Mouse (Mus musculus) CD4-positive, CD25-positive, alpha-beta regulatory T cell, adult 2 months (primary cell): ENCODE results near the gene Slc5a11.
A peak's percentile ranks its signal among the peaks of the same experiment; 100 is the strongest.

Source experiments
- DNase-seq: peaks from one replicate; pipeline ENCODE4 v3.0.0-alpha.2; 2012; ENCODE audit warnings: low read depth, low spot score

Gene Slc5a11

GRCm38 (mm10) chr7:123214365-123215075 is at the start of gene Slc5a11:
TSS of gene Slc5a11 (plus strand) at chr7:123214780.
- no peak for DNase-seq

GRCm38 (mm10) chr7:123167436-123167835 is 47.1 kb upstream of the Slc5a11 start:
- DNase-seq: no peak

DNA sequence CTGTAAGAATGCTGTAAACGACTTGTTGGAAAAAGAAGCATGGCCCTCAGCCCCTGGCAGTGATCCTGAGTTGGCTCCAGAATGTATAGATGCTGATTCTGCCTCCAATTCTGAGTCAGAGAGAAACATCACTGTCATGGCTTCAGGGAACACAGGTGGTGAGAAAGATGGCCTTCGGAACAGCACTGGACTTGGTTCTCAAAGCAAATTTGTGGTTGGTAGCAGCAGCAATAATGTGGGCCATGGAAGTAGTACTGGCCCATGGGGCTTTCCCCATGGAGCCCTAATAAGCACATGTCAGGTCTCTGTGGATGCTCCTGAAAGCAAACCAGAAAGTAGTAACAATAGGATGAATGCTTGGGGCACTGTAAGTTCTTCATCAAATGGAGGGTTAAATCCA is 45.0 kb upstream of the Slc5a11 start:
- DNase-seq: no peak

GRCm38 (mm10) chr7:123172101-123172500 is 42.5 kb upstream of the Slc5a11 start:
- no peak for DNase-seq

DNA sequence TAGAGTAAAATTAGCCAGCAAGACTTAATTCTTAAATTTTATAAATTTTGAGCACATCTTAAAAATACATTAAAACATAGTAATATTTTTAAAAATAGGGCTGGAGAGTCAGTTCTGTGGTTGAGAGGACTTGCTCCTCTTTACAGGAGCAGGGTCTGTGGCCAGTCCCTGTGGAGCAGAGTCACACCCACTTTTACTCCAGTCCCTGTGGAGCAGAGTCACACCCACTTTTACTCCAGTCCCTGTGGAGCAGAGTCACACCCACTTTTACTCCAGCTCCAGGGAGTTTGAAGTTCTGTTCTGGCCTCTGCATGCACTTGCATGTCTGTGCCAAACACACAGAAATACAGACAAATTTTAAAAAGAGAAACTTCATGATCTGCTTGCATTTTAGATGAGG is 37.4 kb upstream of the Slc5a11 start:
- DNase-seq: no peak

- DNase-seq: no peak
Observed at GRCm38 (mm10) chr7:123181787-123182701, 32.5 kb upstream of the Slc5a11 start.

DNA sequence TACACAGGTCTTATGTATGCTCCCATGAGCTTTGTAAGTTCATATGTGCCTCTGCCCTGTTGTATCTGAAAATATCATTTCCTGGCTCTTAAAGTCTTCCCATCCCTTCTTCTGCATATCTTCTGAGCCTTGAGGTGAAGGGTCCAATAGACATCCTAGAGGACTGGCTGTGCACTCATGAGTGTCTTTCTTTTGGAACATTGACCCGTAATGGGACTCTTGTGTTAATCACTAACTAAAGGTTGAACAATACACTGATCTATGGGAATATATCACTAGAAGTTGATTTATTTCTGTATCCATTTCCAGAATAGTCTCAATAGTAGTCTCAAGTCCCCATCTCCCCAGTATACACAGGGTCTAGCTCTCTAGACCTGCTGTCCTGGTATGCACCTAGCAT is 29.7 kb upstream of the Slc5a11 start:
- DNase-seq: no peak

GRCm38 (mm10) chr7:123186463-123186862 is 28.1 kb upstream of the Slc5a11 start:
- no peak for DNase-seq

DNA sequence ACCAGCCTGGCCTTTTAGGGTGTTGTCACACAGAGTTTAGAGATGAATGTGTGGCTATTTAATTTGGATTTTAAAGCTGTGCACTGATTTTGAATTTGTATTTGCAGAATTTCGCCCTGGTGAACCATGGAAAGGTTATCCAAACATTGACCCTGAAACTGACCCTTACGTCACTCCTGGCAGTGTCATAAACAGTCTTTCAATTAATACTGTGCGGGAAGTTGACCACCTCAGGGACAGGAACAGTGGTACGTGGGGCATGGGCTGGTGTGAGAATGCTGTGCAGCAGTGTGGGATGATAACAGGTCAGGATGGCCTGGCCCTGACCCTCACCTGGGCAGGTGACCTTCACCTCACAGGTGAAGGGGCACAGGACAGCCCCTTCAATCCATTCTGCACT is 27.3 kb upstream of the Slc5a11 start:
- DNase-seq: no peak

DNA sequence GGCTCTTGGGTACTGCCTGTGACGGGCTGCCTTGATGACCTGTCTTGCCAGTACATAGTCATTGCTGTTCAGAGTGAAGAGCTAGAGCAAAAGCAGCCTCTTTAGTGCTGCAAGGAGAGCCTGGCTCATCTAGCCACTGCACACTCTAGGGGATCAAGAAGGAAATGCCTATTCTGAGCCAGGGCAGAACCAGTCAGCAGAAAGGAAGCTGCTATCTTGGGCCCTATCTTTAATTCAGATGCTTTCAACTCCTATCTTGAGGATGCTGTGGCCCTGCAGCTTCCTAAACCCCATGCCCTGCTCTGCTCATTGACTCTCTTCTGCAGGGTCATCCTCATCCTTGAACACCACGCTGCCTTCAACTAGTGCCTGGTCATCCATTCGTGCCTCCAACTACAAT is 26.1 kb upstream of the Slc5a11 start:
- DNase-seq: peak; percentile 36

- peak; percentile 53 for DNase-seq
Observed at GRCm38 (mm10) chr7:123189762-123190161, 24.8 kb upstream of the Slc5a11 start.

GRCm38 (mm10) chr7:123191731-123192130 is 22.8 kb upstream of the Slc5a11 start:
- DNase-seq: peak; percentile 11

- no peak for DNase-seq
Observed at GRCm38 (mm10) chr7:123193201-123193600, 21.4 kb upstream of the Slc5a11 start.

DNA sequence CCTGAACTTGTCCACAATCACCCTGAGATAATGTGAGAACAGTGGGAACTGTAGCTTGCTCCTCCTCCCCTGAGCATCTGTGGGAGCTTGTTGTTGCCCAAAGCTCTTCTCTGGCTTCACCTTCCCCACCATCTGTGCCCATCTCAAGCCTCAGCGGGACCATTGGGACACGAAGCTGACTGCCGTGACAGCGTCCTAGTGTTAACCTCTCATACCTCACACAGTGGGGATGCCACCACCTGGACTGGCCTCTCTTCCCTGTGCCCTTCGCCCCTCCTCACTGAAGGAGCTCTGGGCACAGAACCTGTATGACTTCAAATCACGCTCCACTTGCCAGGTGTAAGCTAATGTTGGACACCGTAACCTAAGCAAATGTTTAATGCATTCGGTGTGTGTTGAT is 19.9 kb upstream of the Slc5a11 start:
- DNase-seq: no peak

DNA sequence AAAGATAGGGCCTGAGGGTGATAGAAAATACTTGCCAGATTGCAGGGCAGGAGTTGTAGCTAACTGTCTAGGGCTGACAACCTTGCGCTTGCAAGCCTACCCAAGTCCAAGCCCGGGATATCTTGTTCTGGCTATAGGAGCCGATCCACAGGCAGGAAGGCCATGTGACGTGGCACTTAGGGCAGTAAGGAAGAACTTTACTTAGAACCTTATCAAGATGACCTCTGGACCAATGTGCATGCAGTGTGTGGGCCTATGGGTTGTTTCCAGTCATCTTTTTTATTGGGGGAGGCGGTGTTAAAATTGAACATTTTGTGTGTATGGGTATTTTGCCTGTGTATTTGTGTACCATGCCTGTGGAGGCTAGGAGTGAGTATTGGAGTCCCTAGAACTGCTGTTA is 18.1 kb upstream of the Slc5a11 start:
- no peak for DNase-seq

DNA sequence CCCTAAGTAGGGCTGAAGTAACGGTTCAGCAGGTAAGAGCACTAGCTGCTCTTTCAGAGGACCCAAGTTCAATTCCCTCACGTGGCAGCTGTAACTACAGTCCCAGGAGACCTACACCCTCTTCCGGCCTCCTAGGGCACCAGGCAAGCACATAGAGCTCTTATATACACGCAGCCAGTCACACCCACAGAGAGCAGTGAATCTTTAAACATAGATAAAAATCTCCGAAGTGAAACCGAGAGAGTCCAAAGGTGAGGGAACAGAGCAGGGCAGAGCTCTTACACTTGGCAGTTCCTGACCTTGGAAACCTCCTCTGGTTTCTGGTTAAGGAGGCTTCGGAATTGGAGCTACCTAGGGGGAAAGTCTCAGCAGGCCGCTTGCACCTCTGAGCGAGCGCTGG is 15.9 kb upstream of the Slc5a11 start:
- DNase-seq: no peak

DNA sequence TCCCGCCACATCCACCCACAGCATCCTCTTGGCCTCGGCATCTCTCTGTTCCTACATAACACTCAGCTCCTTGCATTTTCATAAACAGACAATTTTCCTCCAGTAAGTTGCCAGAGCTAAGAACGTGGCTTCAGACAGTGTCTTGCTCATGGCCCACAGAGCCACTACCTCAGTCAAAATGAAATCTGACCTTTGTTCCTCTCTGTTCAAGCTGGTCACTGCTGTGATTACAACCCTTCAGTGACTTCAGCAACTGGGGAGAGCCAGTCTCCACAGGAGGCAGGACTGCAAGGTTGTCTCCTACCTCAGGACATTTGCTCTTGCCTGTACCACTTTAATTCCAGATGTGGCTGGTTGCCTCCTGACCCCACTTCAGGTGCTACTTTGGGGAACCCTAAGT is 15.4 kb upstream of the Slc5a11 start:
- DNase-seq: no peak

GRCm38 (mm10) chr7:123199656-123200206 is 14.8 kb upstream of the Slc5a11 start:
- DNase-seq: no peak

DNA sequence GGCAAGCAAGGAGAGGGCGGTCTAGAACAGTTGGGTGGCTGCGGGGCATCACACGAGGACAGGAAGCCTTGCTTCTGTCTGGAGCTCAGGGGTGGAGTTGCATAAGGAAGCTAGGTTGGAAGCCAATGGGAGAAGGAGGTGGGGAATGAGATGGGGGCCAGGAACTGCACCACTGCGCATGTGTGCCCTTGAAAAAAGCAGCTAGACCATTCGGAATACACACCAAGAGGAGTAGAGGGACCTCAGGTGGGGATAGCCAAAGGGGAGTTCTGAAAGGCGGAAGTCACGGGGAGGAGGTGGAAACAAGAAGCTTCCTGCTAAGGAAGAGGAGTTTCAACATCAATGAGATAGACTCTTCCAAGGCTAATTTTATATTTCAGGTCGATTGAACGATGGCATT is 13.9 kb upstream of the Slc5a11 start:
- no peak for DNase-seq

- DNase-seq: peak; percentile 75
Observed at GRCm38 (mm10) chr7:123205261-123205660, 9.3 kb upstream of the Slc5a11 start.

DNA sequence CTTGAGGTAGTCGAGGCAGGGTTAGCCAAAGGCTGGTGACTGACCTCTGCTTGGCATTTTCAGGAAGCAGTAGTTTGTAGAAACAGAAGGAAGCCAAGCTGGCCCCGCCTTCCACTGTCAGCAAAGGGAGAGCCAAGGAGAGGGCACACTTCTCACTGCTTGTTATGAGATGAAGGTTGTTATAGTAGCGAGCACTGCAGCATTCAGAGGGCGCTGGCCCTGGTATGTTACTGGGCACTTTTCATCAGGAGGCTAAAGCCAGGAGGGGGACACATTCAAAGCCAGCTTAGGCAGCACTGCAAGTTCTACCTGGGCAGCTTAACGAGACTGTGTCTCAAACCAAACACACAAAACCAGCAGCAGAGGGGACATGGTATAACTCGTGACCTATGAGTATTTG is 7.0 kb upstream of the Slc5a11 start:
- DNase-seq: no peak

GRCm38 (mm10) chr7:123209864-123210263 is 4.7 kb upstream of the Slc5a11 start:
- no peak for DNase-seq

- no peak for DNase-seq
Observed at GRCm38 (mm10) chr7:123211461-123211860, 3.1 kb upstream of the Slc5a11 start.
